Mouse (Mus musculus): ENCODE results near the gene Anapc2. TPM values are rescaled to one million over a fixed set of nuclear protein-coding genes. Genes with fewer than 3 reads are reported as not detected.

Anapc2 gene
- polyA plus RNA-seq, 1 experiment from 2014 or later, result 110 TPM

GRCm38 (mm10) chr2:25272515-25272914 is 237 bp downstream of the Anapc2 start:
- Histone ChIP-seq H3K27ac (ENCODE audit: low read depth, low read length) (peak overlapping the region; percentile 64), H3K9ac (replicated peaks; ENCODE audit: low read depth, low read length) (peak overlapping the region; percentile 76), H3K4me2 (ENCODE audit: low read depth, low read length) (peak overlapping the region; percentile 95), H3K27me3 (ENCODE audit: control insufficient read depth, insufficient read depth, low read length) (no peaks in the 10 kb centered on the region), H3K36me3 (ENCODE audit: control insufficient read depth, insufficient read depth, low read length) (peaks cover 42% of the 10 kb centered on the region), H3K4me1 (ENCODE audit: control insufficient read depth, insufficient read depth, low read length) (peaks cover 27% of the 10 kb centered on the region), H3K4me3 (ENCODE audit: low read depth, low read length) (peak overlapping the region; percentile 86), H3K9me3 (ENCODE audit: control insufficient read depth, low read length) (no peaks in the 10 kb centered on the region)
- WGBS, result 0% methylated on average over 27 of the region's 29 CpGs
- ATAC-seq (ENCODE audit: low read depth), result peak; percentile 54

GRCm38 (mm10) chr2:25273010-25273409 is 732 bp downstream of the Anapc2 start:
- WGBS, result 45% methylated on average over 16 of the region's 16 CpGs

GRCm38 (mm10) chr2:25278928-25279882 is 6.9 kb downstream of the Anapc2 start:
- Histone ChIP-seq H3K27ac (ENCODE audit: low read depth, low read length) (no peak overlapping the region), H3K4me2 (ENCODE audit: low read depth, low read length) (no peak overlapping the region)
- WGBS, result 69% methylated on average over 13 of the region's 13 CpGs

More at GRCm38 (mm10) chr2:25273010-25273409, 732 bp downstream of the Anapc2 start:
- H3K4me1 ChIP-seq (ENCODE audit: control insufficient read depth, insufficient read depth, low read length), result peaks cover 22% of the 10 kb centered on the region
- 0 out of 2 replicates have a peak, but pooled peaks have one; percentile 1 for ATAC-seq (ENCODE audit: low read depth)
- H3K9me3 ChIP-seq (ENCODE audit: control insufficient read depth, low read length), result no peaks in the 10 kb centered on the region
- H3K27me3 ChIP-seq (ENCODE audit: control insufficient read depth, insufficient read depth, low read length), result no peaks in the 10 kb centered on the region
- H3K4me2 ChIP-seq (ENCODE audit: low read depth, low read length), result peak overlapping the region; percentile 95
- H3K27ac ChIP-seq (ENCODE audit: low read depth, low read length), result no peak overlapping the region; the same call in 1 of the 2 replicates
- H3K4me3 ChIP-seq (ENCODE audit: low read depth, low read length), result peak overlapping the region; percentile 86
- peak overlapping the region; percentile 76 for H3K9ac ChIP-seq (replicated peaks; ENCODE audit: low read depth, low read length)
- peaks cover 45% of the 10 kb centered on the region for H3K36me3 ChIP-seq (ENCODE audit: control insufficient read depth, insufficient read depth, low read length)

GRCm38 (mm10) chr2:25285551-25285950 is 13.3 kb downstream of the Anapc2 start:
- Histone ChIP-seq H3K36me3 (ENCODE audit: control insufficient read depth, insufficient read depth, low read length) (peaks cover 35% of the 10 kb centered on the region), H3K27ac (ENCODE audit: low read depth, low read length) (no peak overlapping the region)
- no peak for ATAC-seq (ENCODE audit: low read depth)

More at GRCm38 (mm10) chr2:25278928-25279882, 6.9 kb downstream of the Anapc2 start:
- Histone ChIP-seq H3K36me3 (ENCODE audit: control insufficient read depth, insufficient read depth, low read length) (peaks cover 71% of the 10 kb centered on the region), H3K9ac (replicated peaks; ENCODE audit: low read depth, low read length) (no peak overlapping the region), H3K4me3 (ENCODE audit: low read depth, low read length) (no peak overlapping the region), H3K27me3 (ENCODE audit: control insufficient read depth, insufficient read depth, low read length) (no peaks in the 10 kb centered on the region), H3K4me1 (ENCODE audit: control insufficient read depth, insufficient read depth, low read length) (no peaks in the 10 kb centered on the region), H3K9me3 (ENCODE audit: control insufficient read depth, low read length) (no peaks in the 10 kb centered on the region)
- ATAC-seq (ENCODE audit: low read depth), result peak; percentile 50; the same call in 1 of the 2 replicates

GRCm38 (mm10) chr2:25286314-25286713 is 14.0 kb downstream of the Anapc2 start:
- no peak overlapping the region for H3K27ac ChIP-seq (ENCODE audit: low read depth, low read length)
- peaks cover 32% of the 10 kb centered on the region for H3K36me3 ChIP-seq (ENCODE audit: control insufficient read depth, insufficient read depth, low read length)
- WGBS, result 95% methylated on average over 1 of the region's 1 CpGs

More at GRCm38 (mm10) chr2:25285551-25285950, 13.3 kb downstream of the Anapc2 start:
- WGBS, result 98% methylated on average over 2 of the region's 2 CpGs
- Histone ChIP-seq H3K9ac (replicated peaks; ENCODE audit: low read depth, low read length) (no peak overlapping the region), H3K4me2 (ENCODE audit: low read depth, low read length) (no peak overlapping the region), H3K9me3 (ENCODE audit: control insufficient read depth, low read length) (no peaks in the 10 kb centered on the region), H3K4me3 (ENCODE audit: low read depth, low read length) (no peak overlapping the region), H3K27me3 (ENCODE audit: control insufficient read depth, insufficient read depth, low read length) (peaks cover 25% of the 10 kb centered on the region), H3K4me1 (ENCODE audit: control insufficient read depth, insufficient read depth, low read length) (peaks cover 7% of the 10 kb centered on the region)

GRCm38 (mm10) chr2:25286837-25287636 is 14.8 kb downstream of the Anapc2 start:
- Histone ChIP-seq H3K4me1 (ENCODE audit: control insufficient read depth, insufficient read depth, low read length) (peaks cover 13% of the 10 kb centered on the region), H3K27me3 (ENCODE audit: control insufficient read depth, insufficient read depth, low read length) (peaks cover 39% of the 10 kb centered on the region), H3K4me3 (ENCODE audit: low read depth, low read length) (no peak overlapping the region), H3K9ac (replicated peaks; ENCODE audit: low read depth, low read length) (no peak overlapping the region), H3K36me3 (ENCODE audit: control insufficient read depth, insufficient read depth, low read length) (peaks cover 27% of the 10 kb centered on the region), H3K4me2 (ENCODE audit: low read depth, low read length) (no peak overlapping the region), H3K9me3 (ENCODE audit: control insufficient read depth, low read length) (no peaks in the 10 kb centered on the region), H3K27ac (ENCODE audit: low read depth, low read length) (no peak overlapping the region)
- ATAC-seq (ENCODE audit: low read depth), result no peak
- 52% methylated on average over 7 of the region's 7 CpGs for WGBS

More at GRCm38 (mm10) chr2:25286314-25286713, 14.0 kb downstream of the Anapc2 start:
- no peak overlapping the region for H3K9ac ChIP-seq (replicated peaks; ENCODE audit: low read depth, low read length)
- no peak for ATAC-seq (ENCODE audit: low read depth)
- no peaks in the 10 kb centered on the region for H3K9me3 ChIP-seq (ENCODE audit: control insufficient read depth, low read length)
- no peak overlapping the region for H3K4me2 ChIP-seq (ENCODE audit: low read depth, low read length)
- no peak overlapping the region for H3K4me3 ChIP-seq (ENCODE audit: low read depth, low read length)
- peaks cover 13% of the 10 kb centered on the region for H3K4me1 ChIP-seq (ENCODE audit: control insufficient read depth, insufficient read depth, low read length)
- peaks cover 32% of the 10 kb centered on the region for H3K27me3 ChIP-seq (ENCODE audit: control insufficient read depth, insufficient read depth, low read length)

GRCm38 (mm10) chr2:25287927-25288649 is 15.8 kb downstream of the Anapc2 start, which contains the start of gene Tmem210:
Gene Tmem210 (plus strand): TSS chr2:25288145.
- H3K27me3 ChIP-seq (ENCODE audit: control insufficient read depth, insufficient read depth, low read length), result peaks cover 47% of the 10 kb centered on the region
- no peak within 1 kb of the TSS for H3K4me3 ChIP-seq (ENCODE audit: low read depth, low read length)
- no peak within 1 kb of the TSS for H3K4me2 ChIP-seq (ENCODE audit: low read depth, low read length)
- WGBS, result 90% methylated on average over 6 of the region's 6 CpGs
- peaks cover 18% of the 10 kb centered on the region for H3K36me3 ChIP-seq (ENCODE audit: control insufficient read depth, insufficient read depth, low read length)
- H3K9me3 ChIP-seq (ENCODE audit: control insufficient read depth, low read length), result no peaks in the 10 kb centered on the region
- no peak within 1 kb of the TSS for H3K27ac ChIP-seq (ENCODE audit: low read depth, low read length)
- no peak for ATAC-seq (ENCODE audit: low read depth)
- H3K4me1 ChIP-seq (ENCODE audit: control insufficient read depth, insufficient read depth, low read length), result peaks cover 18% of the 10 kb centered on the region
- H3K9ac ChIP-seq (replicated peaks; ENCODE audit: low read depth, low read length), result no peak within 1 kb of the TSS

GRCm38 (mm10) chr2:25288734-25289345 is 16.6 kb downstream of the Anapc2 start:
- Histone ChIP-seq H3K4me1 (ENCODE audit: control insufficient read depth, insufficient read depth, low read length) (peaks cover 18% of the 10 kb centered on the region), H3K27ac (ENCODE audit: low read depth, low read length) (no peak overlapping the region), H3K9me3 (ENCODE audit: control insufficient read depth, low read length) (no peaks in the 10 kb centered on the region), H3K4me3 (ENCODE audit: low read depth, low read length) (no peak overlapping the region), H3K27me3 (ENCODE audit: control insufficient read depth, insufficient read depth, low read length) (peaks cover 52% of the 10 kb centered on the region), H3K4me2 (ENCODE audit: low read depth, low read length) (no peak overlapping the region), H3K36me3 (ENCODE audit: control insufficient read depth, insufficient read depth, low read length) (peaks cover 15% of the 10 kb centered on the region), H3K9ac (replicated peaks; ENCODE audit: low read depth, low read length) (no peak overlapping the region)
- ATAC-seq (ENCODE audit: low read depth), result no peak
- 81% methylated on average over 7 of the region's 7 CpGs for WGBS

Measured in neural tube, embryonic 14.5 days (tissue).